Mouse (Mus musculus): ENCODE data around the gene Pnpla1.

DNA sequence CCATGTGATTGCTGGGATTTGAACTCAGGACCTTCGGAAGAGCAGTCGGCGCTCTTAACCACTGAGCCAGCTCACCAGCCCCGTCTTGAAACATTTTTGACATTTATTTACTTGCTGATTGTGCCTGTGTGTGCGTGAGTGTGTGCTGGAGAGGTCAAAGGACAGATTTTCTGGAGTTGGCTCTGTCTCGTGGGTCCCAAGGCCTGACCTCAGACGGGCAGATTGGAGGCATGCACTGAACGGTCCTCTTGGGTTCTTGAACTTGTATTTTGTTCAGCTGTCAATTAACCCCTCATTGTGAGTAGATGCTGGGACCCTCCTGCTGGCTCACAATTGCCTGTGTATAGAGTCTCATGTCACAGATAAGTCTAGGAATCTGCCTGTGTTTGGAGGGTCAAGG is 28.1 kb downstream of the Pnpla1 start:
- no peak for TF ChIP-seq CTCF (IDR thresholded peaks at IDR 0.05)
- TF ChIP-seq EP300 (IDR thresholded peaks at IDR 0.05), result no peak

Data from lung, postnatal 0 days (tissue).